Mouse (Mus musculus) naive thymus-derived CD4-positive, alpha-beta T cell, adult 5 months (primary cell): ENCODE results near the gene Gm9747. TPM values are rescaled to one million over a fixed set of nuclear protein-coding genes. Genes with fewer than 3 reads are reported as not detected.

Experiments used
- polyA plus RNA-seq: library from polyadenylated mRNA; unstranded; fragments of 100-300 nt; shearing (Covaris generic); gene quantifications from one replicate; pipeline ENCODE4 v1.2.1, GENCODE M21; 2017

The Gm9747 gene
- polyA plus RNA-seq: not detected

GRCm38 (mm10) chr1:82232812-82233211 is at the start of gene Gm9747:
Gene Gm9747 (plus strand): TSS chr1:82233112.

Other genes starting within 250 kb of the Gm9747 start
- not detected for gene Irs1, start 58.3 kb downstream of the Gm9747 start, polyA plus RNA-seq
- gene Rhbdd1, start 83.3 kb downstream of the Gm9747 start, polyA plus RNA-seq: 17.3 TPM